Mouse (Mus musculus) forebrain, embryonic 14.5 days (tissue): Measurements from ENCODE around the gene Fkbpl. TPM values are rescaled to one million over a fixed set of nuclear protein-coding genes. Genes with fewer than 3 reads are reported as not detected.

Experiments used
- ATAC-seq: fragments of 200-750 bp; cut with Nextera tagmentation; 2 replicates; pipeline ENCODE4 v1.8.0; 2017; ENCODE audit warnings: mild to moderate bottlenecking, moderate library complexity
- DNase-seq: peaks from one replicate; pipeline ENCODE4 v3.0.0-alpha.2; 2015; ENCODE audit warnings: low spot score
- H3K27ac ChIP-seq: fragments of 300-500 bp; sonication (generic); 2 replicates; pipeline ENCODE4 v1.5.1; 2014; ENCODE audit warnings: low read depth, mild to moderate bottlenecking, control low read depth, low read length, moderate library complexity
- H3K27me3 ChIP-seq: fragments of 300-500 bp; sonication (generic); replicated peaks from 2 replicates; pipeline ENCODE4 v1.6.1; 2014; ENCODE audit warnings: low read length, control low read depth, mixed read lengths; ENCODE audit not compliant: control insufficient read depth, insufficient read depth
- H3K36me3 ChIP-seq: fragments of 300-500 bp; sonication (generic); 2 replicates; pipeline ENCODE4 v1.6.1; 2014; ENCODE audit warnings: low read length, control low read depth; ENCODE audit not compliant: control insufficient read depth, insufficient read depth
- H3K4me1 ChIP-seq: fragments of 300-500 bp; sonication (generic); 2 replicates; pipeline ENCODE4 v1.6.1; 2014; ENCODE audit warnings: antibody characterized with exemption, low read length, control low read depth; ENCODE audit not compliant: control insufficient read depth, insufficient read depth
- H3K4me2 ChIP-seq: fragments of 300-500 bp; sonication (generic); 2 replicates; pipeline ENCODE4 v1.6.1; 2014; ENCODE audit warnings: mild to moderate bottlenecking, control low read depth, low read length
- H3K4me3 ChIP-seq: fragments of 300-500 bp; sonication (generic); 2 replicates; pipeline ENCODE4 v1.5.1; 2014; ENCODE audit warnings: low read depth, low read length, control low read depth
- H3K9ac ChIP-seq: fragments of 300-500 bp; sonication (generic); 2 replicates; pipeline ENCODE4 v1.6.1; 2014; ENCODE audit warnings: mild to moderate bottlenecking, low read length, control low read depth, moderate library complexity
- H3K9me3 ChIP-seq: fragments of 300-500 bp; sonication (generic); replicated peaks from 2 replicates; pipeline ENCODE4 v1.6.1; 2016; ENCODE audit warnings: low read length, control low read depth, mixed read lengths; ENCODE audit not compliant: control insufficient read depth
- WGBS: fragments of 180-500 bp; shearing (Covaris S2); extraction: QIAGEN DNeasy Blood & Tissue Kit; methylation state at CpG from one replicate; pipeline ENCODE4 v1.1.7; 2014; 5-methylcytosine and 5-hydroxymethylcytosine counted together
- polyA plus RNA-seq: library from polyadenylated mRNA; unstranded; fragments of >200 nt; fragmentation: Nextera tagmentation; extraction: Ambion mirVana; gene quantifications from 2 replicates; pipeline ENCODE4 v1.2.1, GENCODE M21; 2014

Fkbpl gene
- polyA plus RNA-seq, 1 experiment from 2014 or later, result 12.6 TPM

DNA sequence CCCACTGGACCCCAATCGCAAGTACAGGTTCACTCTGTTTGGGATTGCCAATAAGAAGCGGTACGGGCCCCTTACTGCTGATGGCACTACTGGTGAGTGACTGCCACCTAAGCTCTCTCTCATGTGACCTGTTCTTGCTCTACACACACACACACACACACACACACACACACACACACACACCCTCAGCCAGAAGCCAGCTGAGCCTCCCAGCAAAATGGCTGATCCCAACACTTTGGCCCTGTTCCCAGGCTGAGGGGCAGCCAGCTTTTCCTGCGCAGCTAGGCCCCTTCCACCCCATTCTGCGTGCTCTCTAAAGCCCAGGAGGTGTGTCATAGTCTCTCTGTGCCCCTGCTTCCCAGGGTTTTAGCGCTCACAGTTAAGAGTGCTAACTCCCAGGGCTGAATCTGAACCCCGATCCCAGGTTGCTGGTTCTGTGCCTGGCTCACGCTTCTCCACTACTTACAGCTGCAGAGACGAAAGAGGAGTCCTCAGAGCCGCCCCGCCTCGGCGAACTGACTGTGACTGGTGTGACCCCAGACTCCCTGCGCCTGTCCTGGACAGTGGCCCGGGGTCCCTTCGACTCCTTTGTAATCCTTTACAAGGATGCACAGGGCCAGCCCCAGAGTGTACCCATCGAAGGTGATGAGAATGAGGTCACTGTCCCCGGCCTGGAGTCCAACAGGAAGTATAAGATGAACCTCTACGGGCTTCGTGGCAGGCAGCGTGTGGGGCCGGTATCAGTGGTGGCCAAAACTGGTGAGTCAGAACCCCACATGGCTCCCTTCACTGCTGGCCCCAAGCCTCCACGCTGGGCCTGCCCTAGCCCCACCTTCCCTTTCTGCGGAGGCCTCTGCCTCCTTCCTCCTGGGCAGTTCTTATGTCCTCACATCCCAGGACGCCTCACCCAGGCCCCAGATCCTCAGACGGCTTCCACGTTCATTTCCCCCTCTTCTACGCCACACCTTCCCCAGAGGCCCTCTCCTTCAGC lies 40.9 kb downstream of the Fkbpl start:
- H3K4me2 ChIP-seq, result no peak overlapping the region
- H3K9ac ChIP-seq, result no peak overlapping the region
- DNase-seq (peak; percentile 75), ATAC-seq (0 out of 2 replicates have a peak, but pooled peaks have one; percentile 29)
- no peaks in the 10 kb centered on the region for H3K36me3 ChIP-seq
- H3K4me1 ChIP-seq, result no peaks in the 10 kb centered on the region
- H3K27ac ChIP-seq, result no peak overlapping the region
- no peaks in the 10 kb centered on the region for H3K9me3 ChIP-seq
- H3K4me3 ChIP-seq, result no peak overlapping the region
- 79% methylated on average over 28 of the region's 28 CpGs for WGBS
- H3K27me3 ChIP-seq, result no peaks in the 10 kb centered on the region

DNA sequence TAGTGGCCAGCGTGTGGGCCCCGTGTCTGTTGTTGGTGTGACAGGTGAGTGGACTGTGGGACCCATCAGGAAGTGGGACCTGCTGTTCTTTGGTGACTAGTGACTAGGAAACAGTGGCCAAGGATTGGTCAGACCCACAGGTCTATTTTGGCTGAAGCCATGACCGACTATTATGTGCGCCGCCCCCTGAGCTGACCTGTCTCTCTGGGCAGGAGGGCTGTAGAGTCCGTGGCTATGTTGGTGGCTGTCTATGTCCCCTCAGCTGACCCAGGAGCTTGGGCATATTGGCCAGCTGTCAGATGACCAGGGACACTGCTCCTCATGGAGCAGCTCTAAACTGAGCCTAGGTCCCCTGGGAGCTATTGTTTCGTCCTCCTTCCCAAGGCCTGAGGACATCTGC lies 44.3 kb downstream of the Fkbpl start:
- Histone ChIP-seq H3K4me2 (no peak overlapping the region), H3K27me3 (no peaks in the 10 kb centered on the region), H3K4me1 (no peaks in the 10 kb centered on the region), H3K9me3 (no peaks in the 10 kb centered on the region), H3K36me3 (no peaks in the 10 kb centered on the region), H3K9ac (no peak overlapping the region), H3K4me3 (no peak overlapping the region), H3K27ac (no peak overlapping the region)
- WGBS, result 95% methylated on average over 7 of the region's 7 CpGs
- ATAC-seq, result no peak
- DNase-seq, result no peak

DNA sequence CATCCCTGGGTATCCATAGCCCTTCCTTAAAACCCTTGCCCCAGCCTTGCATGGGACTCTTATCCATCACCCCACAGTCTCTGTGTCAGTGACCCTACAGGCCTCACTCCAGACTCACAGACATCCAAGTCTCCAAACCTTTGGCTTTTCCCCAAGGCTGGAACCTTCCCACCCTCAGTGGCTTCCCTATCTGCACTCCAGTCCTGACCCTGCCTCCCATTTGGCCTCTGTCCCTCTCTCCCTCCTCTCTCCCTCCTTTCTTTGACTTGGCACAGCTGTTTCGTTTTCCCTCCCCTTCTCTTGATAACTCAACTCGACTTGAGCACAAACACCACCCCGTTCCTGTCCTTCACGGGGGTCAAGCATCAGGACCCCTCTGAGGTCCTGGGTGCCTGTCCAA lies 45.9 kb downstream of the Fkbpl start:
- Histone ChIP-seq H3K9me3 (no peaks in the 10 kb centered on the region), H3K27ac (no peak overlapping the region), H3K4me1 (no peaks in the 10 kb centered on the region), H3K4me2 (no peak overlapping the region), H3K9ac (no peak overlapping the region), H3K4me3 (no peak overlapping the region), H3K36me3 (no peaks in the 10 kb centered on the region), H3K27me3 (no peaks in the 10 kb centered on the region)
- ATAC-seq (no peak), DNase-seq (no peak)
- WGBS, result 77% methylated on average over 4 of the region's 4 CpGs

DNA sequence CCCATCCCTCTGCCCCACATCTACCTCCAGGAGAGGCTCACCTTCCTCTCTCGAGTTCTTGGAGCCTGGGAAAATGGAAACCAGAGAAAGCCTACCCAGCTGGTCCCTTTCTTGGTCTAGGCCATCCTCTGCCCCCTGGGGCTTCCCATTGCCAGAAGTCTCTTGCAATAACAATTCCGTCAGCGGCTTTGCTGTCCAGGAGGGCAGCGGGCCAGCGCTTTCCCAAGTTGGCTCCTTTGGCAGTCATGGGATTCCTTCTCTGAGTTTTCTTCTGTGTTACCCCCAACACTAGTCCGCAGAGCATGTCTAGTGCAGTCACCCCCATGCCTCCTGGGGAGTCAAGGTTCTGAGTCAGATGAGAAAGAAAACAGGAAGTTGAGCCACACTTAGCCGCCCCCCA lies 48.3 kb downstream of the Fkbpl start:
- DNase-seq (no peak), ATAC-seq (no peak)
- Histone ChIP-seq H3K27me3 (no peaks in the 10 kb centered on the region), H3K9ac (no peak overlapping the region), H3K36me3 (no peaks in the 10 kb centered on the region), H3K27ac (no peak overlapping the region), H3K4me2 (no peak overlapping the region), H3K4me1 (no peaks in the 10 kb centered on the region), H3K9me3 (no peaks in the 10 kb centered on the region), H3K4me3 (no peak overlapping the region)
- WGBS, result 65% methylated on average over 7 of the region's 7 CpGs

Other genes with a start within 250 kb of the Fkbpl start
- 3.7 and 4.2 TPM in 2 replicates for gene BC051142, start 245.9 kb upstream of the Fkbpl start, polyA plus RNA-seq
- gene Btnl4, start 167.4 kb upstream of the Fkbpl start, polyA plus RNA-seq, result not detected in 2 replicates
- not detected in 2 replicates for gene Btnl6, start 127.4 kb upstream of the Fkbpl start, polyA plus RNA-seq
- 4.1 and 6.0 TPM in 2 replicates for gene Notch4, start 80.5 kb upstream of the Fkbpl start, polyA plus RNA-seq
- 3.7 and 4.5 TPM in 2 replicates for gene Gpsm3, start 55.0 kb upstream of the Fkbpl start, polyA plus RNA-seq
- 6.4 and 9.6 TPM in 2 replicates for gene Pbx2, start 53.5 kb upstream of the Fkbpl start, polyA plus RNA-seq
- 1.1 and 1.5 TPM in 2 replicates for gene Ager, start 46.9 kb upstream of the Fkbpl start, polyA plus RNA-seq
- gene Rnf5, start 41.1 kb upstream of the Fkbpl start, polyA plus RNA-seq, result 222 TPM in 2 replicates
- gene Agpat1, start 40.5 kb upstream of the Fkbpl start, polyA plus RNA-seq, result 88.6 and 106 TPM in 2 replicates
- gene Egfl8, start 28.8 kb upstream of the Fkbpl start, polyA plus RNA-seq, result 7.6 and 8.7 TPM in 2 replicates
- gene Ppt2, start 16.3 kb upstream of the Fkbpl start, polyA plus RNA-seq, result 23.8 and 24.6 TPM in 2 replicates
- gene Prrt1, start 15.2 kb upstream of the Fkbpl start, polyA plus RNA-seq, result 5.0 and 5.5 TPM in 2 replicates
- gene Atf6b, start 2.4 kb downstream of the Fkbpl start, polyA plus RNA-seq, result 75.0 and 90.9 TPM in 2 replicates
- gene Tnxb, start 25.8 kb downstream of the Fkbpl start, polyA plus RNA-seq, result 0.04 and 0.10 TPM in 2 replicates
- gene C4b, start 99.1 kb downstream of the Fkbpl start, polyA plus RNA-seq, result not detected in 2 replicates
- gene Cyp21a1, start 159.8 kb downstream of the Fkbpl start, polyA plus RNA-seq, result not detected in 2 replicates
- 31.7 and 33.8 TPM in 2 replicates for gene Stk19, start 192.2 kb downstream of the Fkbpl start, polyA plus RNA-seq
- 54.9 and 66.4 TPM in 2 replicates for gene Dxo, start 192.3 kb downstream of the Fkbpl start, polyA plus RNA-seq
- 36.6 and 46.9 TPM in 2 replicates for gene Skiv2l, start 205.4 kb downstream of the Fkbpl start, polyA plus RNA-seq
- gene Nelfe, start 205.6 kb downstream of the Fkbpl start, polyA plus RNA-seq, result 82.9 and 92.3 TPM in 2 replicates
- gene Cfb, start 217.8 kb downstream of the Fkbpl start, polyA plus RNA-seq, result 0.93 and 0.94 TPM in 2 replicates
- gene Zbtb12, start 234.7 kb downstream of the Fkbpl start, polyA plus RNA-seq, result 3.5 and 3.8 TPM in 2 replicates
- 0.28 TPM in 1 of 2 replicates, not detected in the other for gene Gm20547, start 237.3 kb downstream of the Fkbpl start, polyA plus RNA-seq